8 mouse cellular contexts compared by ENCODE assay signal in genomic region chr3:89393605-89394004, GRCm38 (mm10). TPM values are rescaled to one million over a fixed set of nuclear protein-coding genes. Genes with fewer than 3 reads are reported as not detected.
DNase-seq lines count a peak whose midpoint lies in the region; ATAC-seq and TF ChIP-seq lines count a peak whose summit lies in the region.

No protein-coding gene starts in this region.

- peak; percentile 1; the same call in 1 of the 2 replicates for TF ChIP-seq CTCF in stomach, postnatal 0 days (IDR thresholded peaks at IDR 0.05; ENCODE audit: low read depth)

- ATAC-seq in forebrain, embryonic 13.5 days, result peak; percentile 94
- ATAC-seq in liver, embryonic 16.5 days (ENCODE audit: low read depth), result peak; percentile 93
- peak; percentile 94 for ATAC-seq in neural tube, embryonic 12.5 days (ENCODE audit: low FRiP score, low read depth)
- ATAC-seq in stomach, postnatal 0 days (ENCODE audit: low FRiP score, low TSS enrichment), result peak; percentile 94

- intact Hi-C loops in heart, postnatal 10 days (cut with DNase I), result loop anchor here (2.0 kb wide), 3 partner anchors 17 to 39 kb away; partner anchors contain the start of genes Cks1b, Flad1 and Shc1

- in situ Hi-C loops in ES-E14 (cut with MboI; ENCODE audit: low sequenced_read_pairs in 2 of 2, unreplicated experiment in 2 of 2), result no loop called here

- peak overlapping the region; percentile 72 to 75 for H3K4me3 ChIP-seq in ES-E14 (ENCODE audit: insufficient read depth in 1 of 2, low read depth in 1 of 2, low read length in 2 of 2, poor library complexity in 1 of 2, severe bottlenecking in 1 of 2)
- peak overlapping the region; percentile 48 for H3K4me3 ChIP-seq in forebrain, embryonic 13.5 days
- peak overlapping the region; percentile 71 for H3K4me3 ChIP-seq in liver, embryonic 16.5 days (ENCODE audit: low read depth, low read length)
- peak overlapping the region; percentile 50 for H3K4me3 ChIP-seq in neural tube, embryonic 12.5 days
- H3K4me3 ChIP-seq in stomach, postnatal 0 days (ENCODE audit: low read depth, low read length), result peak overlapping the region; percentile 76

- H3K9ac ChIP-seq in ES-E14 (ENCODE audit: insufficient read depth, low read depth, low read length, poor library complexity, severe bottlenecking), result peak overlapping the region; percentile 68
- peak overlapping the region; percentile 63 for H3K9ac ChIP-seq in forebrain, embryonic 13.5 days
- peak overlapping the region; percentile 73 for H3K9ac ChIP-seq in liver, embryonic 16.5 days (ENCODE audit: low read depth, low read length)
- peak overlapping the region; percentile 50 for H3K9ac ChIP-seq in neural tube, embryonic 12.5 days
- H3K9ac ChIP-seq in stomach, postnatal 0 days (ENCODE audit: low read length), result peak overlapping the region; percentile 82

- H3K9me3 ChIP-seq in ES-E14 (ENCODE audit: control insufficient read depth, insufficient read depth, low read depth, low read length), result no peaks in the 10 kb centered on the region
- H3K9me3 ChIP-seq in forebrain, embryonic 13.5 days (replicated peaks), result no peaks in the 10 kb centered on the region
- H3K9me3 ChIP-seq in liver, embryonic 16.5 days (replicated peaks; ENCODE audit: control insufficient read depth, low read length), result no peaks in the 10 kb centered on the region
- H3K9me3 ChIP-seq in neural tube, embryonic 12.5 days, result no peaks in the 10 kb centered on the region
- no peaks in the 10 kb centered on the region for H3K9me3 ChIP-seq in stomach, postnatal 0 days (ENCODE audit: control insufficient read depth, low read length)

- H3K4me2 ChIP-seq in forebrain, embryonic 13.5 days, result peak overlapping the region; percentile 96
- peak overlapping the region; percentile 99 for H3K4me2 ChIP-seq in liver, embryonic 16.5 days (ENCODE audit: low read depth, low read length)
- peak overlapping the region; percentile 100 for H3K4me2 ChIP-seq in neural tube, embryonic 12.5 days (replicated peaks)
- H3K4me2 ChIP-seq in stomach, postnatal 0 days (replicated peaks; ENCODE audit: low read depth), result peak overlapping the region; percentile 99

- H3K4me1 ChIP-seq in ES-E14 (ENCODE audit: control insufficient read depth in 2 of 2, insufficient read depth in 2 of 2, low read length in 2 of 2, poor library complexity in 1 of 2), result peaks cover 0 to 14% of the 10 kb centered on the region in 2 experiments; a peak in 3 of 4 replicates
- H3K4me1 ChIP-seq in forebrain, embryonic 13.5 days, result peaks cover 66% of the 10 kb centered on the region
- H3K4me1 ChIP-seq in liver, embryonic 16.5 days (ENCODE audit: control insufficient read depth, low read depth, low read length), result peaks cover 47% of the 10 kb centered on the region
- peaks cover 60% of the 10 kb centered on the region for H3K4me1 ChIP-seq in neural tube, embryonic 12.5 days
- H3K4me1 ChIP-seq in stomach, postnatal 0 days (replicated peaks; ENCODE audit: control insufficient read depth, insufficient read depth), result peaks cover 6% of the 10 kb centered on the region

- 1% methylated on average over 15 of the region's 15 CpGs for WGBS in forebrain, embryonic 13.5 days
- under 1% methylated on average over 15 of the region's 15 CpGs for WGBS in large intestine, adult 2 months
- WGBS in liver, embryonic 16.5 days (ENCODE audit: insufficient replicate concordance), result under 1% methylated on average over 15 of the region's 15 CpGs
- under 1% methylated on average over 15 of the region's 15 CpGs for WGBS in neural tube, embryonic 12.5 days
- WGBS in stomach, postnatal 0 days, result under 1% methylated on average over 15 of the region's 15 CpGs

- no peaks in the 10 kb centered on the region; the same call in 1 of the 2 replicates for H3K36me3 ChIP-seq in ES-E14 (ENCODE audit: control insufficient read depth, insufficient read depth, low read length, poor library complexity, severe bottlenecking)
- H3K36me3 ChIP-seq in forebrain, embryonic 13.5 days (ENCODE audit: poor library complexity, severe bottlenecking), result no peaks in the 10 kb centered on the region
- H3K36me3 ChIP-seq in liver, embryonic 16.5 days (ENCODE audit: control insufficient read depth, insufficient read depth), result no peaks in the 10 kb centered on the region
- H3K36me3 ChIP-seq in neural tube, embryonic 12.5 days, result no peaks in the 10 kb centered on the region
- H3K36me3 ChIP-seq in stomach, postnatal 0 days (ENCODE audit: control insufficient read depth, insufficient read depth, low read length), result no peaks in the 10 kb centered on the region

- peak overlapping the region; percentile 72 for H3K27ac ChIP-seq in ES-E14 (ENCODE audit: insufficient read depth, low read depth, low read length, poor library complexity, severe bottlenecking)
- peak overlapping the region; percentile 60 for H3K27ac ChIP-seq in forebrain, embryonic 13.5 days
- H3K27ac ChIP-seq in liver, embryonic 16.5 days (ENCODE audit: low read length), result peak overlapping the region; percentile 89
- H3K27ac ChIP-seq in neural tube, embryonic 12.5 days, result no peak overlapping the region
- H3K27ac ChIP-seq in stomach, postnatal 0 days (replicated peaks), result peak overlapping the region; percentile 97

- TF ChIP-seq EP300 in stomach, postnatal 0 days (optimal IDR thresholded peaks at IDR 0.05), result no peak

- peak; percentile 93 for DNase-seq in ES-E14 (ENCODE audit: low read depth, low spot score)
- DNase-seq in cerebellum, adult 11 months, result peak; percentile 99
- peak; percentile 99 to 100 for DNase-seq in heart, postnatal 10 days
- DNase-seq in large intestine, adult 2 months (ENCODE audit: low read depth, low spot score), result peak; percentile 87
- DNase-seq in stomach, postnatal 0 days (ENCODE audit: low spot score), result peak; percentile 99

- peaks cover 27% of the 10 kb centered on the region for H3K27me3 ChIP-seq in forebrain, embryonic 13.5 days
- peaks cover 31% of the 10 kb centered on the region for H3K27me3 ChIP-seq in liver, embryonic 16.5 days (ENCODE audit: control insufficient read depth, insufficient read depth, low read depth, low read length)
- H3K27me3 ChIP-seq in neural tube, embryonic 12.5 days (replicated peaks), result peaks cover 22% of the 10 kb centered on the region
- H3K27me3 ChIP-seq in stomach, postnatal 0 days (ENCODE audit: control insufficient read depth, insufficient read depth, low read length), result no peaks in the 10 kb centered on the region

TF ChIP-seq in ES-E14, 5 proteins besides CTCF, POLR2A, EP300 and RAD21:
- TF ChIP-seq HCFC1 (IDR thresholded peaks at IDR 0.05; ENCODE audit: borderline replicate concordance, insufficient read depth, low read length) (no peak), CHD2 (IDR thresholded peaks at IDR 0.05; ENCODE audit: low read depth, low read length) (0 out of 2 replicates have a peak, but pooled peaks have one; percentile 23), ZNF384 (IDR thresholded peaks at IDR 0.05; ENCODE audit: low read depth, low read length) (no peak), MAFK (IDR thresholded peaks at IDR 0.05; ENCODE audit: insufficient read depth, low read depth, low read length) (no peak), ZC3H11A (IDR thresholded peaks at IDR 0.05; ENCODE audit: borderline replicate concordance, low read depth, low read length) (no peak)

RNA-seq across cellular contexts. Expression of gene Zbtb7b, which starts 1.0 kb away (rescaled TPM):
- 11.8 and 13.0 TPM in 2 replicates for total RNA-seq in ES-E14 (2012; rRNA removed)
- 0.41 and 0.67 TPM in 2 replicates for polyA plus RNA-seq in forebrain, embryonic 13.5 days (2015; fragmentation: Nextera tagmentation; extraction: Ambion mirVana)
- total RNA-seq in heart, postnatal 10 days (2021), result 10 to 100 TPM; 20.2 to 25.6 TPM
- 92.6 and 151 TPM in 2 replicates for polyA plus RNA-seq in large intestine, adult 2 months (2012; rRNA removed)
- 2.4 and 2.7 TPM in 2 replicates for polyA plus RNA-seq in liver, embryonic 16.5 days (2015; fragmentation: Nextera tagmentation; extraction: Ambion mirVana)
- polyA plus RNA-seq in neural tube, embryonic 12.5 days (2016; fragmentation: Nextera tagmentation; extraction: Ambion mirVana), result 0.70 and 0.71 TPM in 2 replicates
- 7.9 and 9.1 TPM in 2 replicates for polyA plus RNA-seq in stomach, postnatal 0 days (2015; fragmentation: Nextera tagmentation; extraction: Ambion mirVana)

RNA-seq across cellular contexts. Expression of gene Lenep, which starts 9.0 kb away (rescaled TPM):
- not detected in 2 replicates for total RNA-seq in ES-E14 (2012; rRNA removed)
- 0.52 and 0.55 TPM in 2 replicates for polyA plus RNA-seq in forebrain, embryonic 13.5 days (2015; fragmentation: Nextera tagmentation; extraction: Ambion mirVana)
- total RNA-seq in heart, postnatal 10 days (2021), result under 1 TPM in 1 of 2 experiments, not detected in 1; 0.64 TPM
- polyA plus RNA-seq in large intestine, adult 2 months (2012; rRNA removed), result not detected in 2 replicates
- polyA plus RNA-seq in liver, embryonic 16.5 days (2015; fragmentation: Nextera tagmentation; extraction: Ambion mirVana), result not detected in 2 replicates
- 0.37 and 0.46 TPM in 2 replicates for polyA plus RNA-seq in neural tube, embryonic 12.5 days (2016; fragmentation: Nextera tagmentation; extraction: Ambion mirVana)
- not detected in 2 replicates for polyA plus RNA-seq in stomach, postnatal 0 days (2015; fragmentation: Nextera tagmentation; extraction: Ambion mirVana)

RNA-seq across cellular contexts. Expression of gene Flad1, which starts 18.1 kb away (rescaled TPM):
- 20.3 and 20.9 TPM in 2 replicates for total RNA-seq in ES-E14 (2012; rRNA removed)
- 36.3 and 39.4 TPM in 2 replicates for polyA plus RNA-seq in forebrain, embryonic 13.5 days (2015; fragmentation: Nextera tagmentation; extraction: Ambion mirVana)
- 10 to 100 TPM; 44.4 TPM for total RNA-seq in heart, postnatal 10 days (2021)
- polyA plus RNA-seq in large intestine, adult 2 months (2012; rRNA removed), result 40.7 and 48.2 TPM in 2 replicates
- polyA plus RNA-seq in liver, embryonic 16.5 days (2015; fragmentation: Nextera tagmentation; extraction: Ambion mirVana), result 14.9 and 15.1 TPM in 2 replicates
- polyA plus RNA-seq in neural tube, embryonic 12.5 days (2016; fragmentation: Nextera tagmentation; extraction: Ambion mirVana), result 33.4 and 35.0 TPM in 2 replicates
- polyA plus RNA-seq in stomach, postnatal 0 days (2015; fragmentation: Nextera tagmentation; extraction: Ambion mirVana), result 20.9 and 22.6 TPM in 2 replicates

RNA-seq across cellular contexts. Expression of gene Cks1b, which starts 24.6 kb away (rescaled TPM):
- 162 and 190 TPM in 2 replicates for total RNA-seq in ES-E14 (2012; rRNA removed)
- polyA plus RNA-seq in forebrain, embryonic 13.5 days (2015; fragmentation: Nextera tagmentation; extraction: Ambion mirVana), result 352 TPM in 2 replicates
- total RNA-seq in heart, postnatal 10 days (2021), result 10 to 100 TPM; 26.6 to 26.9 TPM
- 37.2 and 50.9 TPM in 2 replicates for polyA plus RNA-seq in large intestine, adult 2 months (2012; rRNA removed)
- 176 and 206 TPM in 2 replicates for polyA plus RNA-seq in liver, embryonic 16.5 days (2015; fragmentation: Nextera tagmentation; extraction: Ambion mirVana)
- 252 and 272 TPM in 2 replicates for polyA plus RNA-seq in neural tube, embryonic 12.5 days (2016; fragmentation: Nextera tagmentation; extraction: Ambion mirVana)
- polyA plus RNA-seq in stomach, postnatal 0 days (2015; fragmentation: Nextera tagmentation; extraction: Ambion mirVana), result 158 and 179 TPM in 2 replicates

RNA-seq across cellular contexts. Expression of gene Shc1, which starts 24.6 kb away (rescaled TPM):
- total RNA-seq in ES-E14 (2012; rRNA removed), result 66.9 and 72.0 TPM in 2 replicates
- 15.9 and 16.7 TPM in 2 replicates for polyA plus RNA-seq in forebrain, embryonic 13.5 days (2015; fragmentation: Nextera tagmentation; extraction: Ambion mirVana)
- 10 to 100 TPM; 59.1 to 62.1 TPM for total RNA-seq in heart, postnatal 10 days (2021)
- polyA plus RNA-seq in large intestine, adult 2 months (2012; rRNA removed), result 60.3 and 84.0 TPM in 2 replicates
- 43.2 and 46.0 TPM in 2 replicates for polyA plus RNA-seq in liver, embryonic 16.5 days (2015; fragmentation: Nextera tagmentation; extraction: Ambion mirVana)
- polyA plus RNA-seq in neural tube, embryonic 12.5 days (2016; fragmentation: Nextera tagmentation; extraction: Ambion mirVana), result 51.4 and 57.5 TPM in 2 replicates
- 42.6 and 49.0 TPM in 2 replicates for polyA plus RNA-seq in stomach, postnatal 0 days (2015; fragmentation: Nextera tagmentation; extraction: Ambion mirVana)
